Mouse (Mus musculus): ENCODE measurements around the gene Gm20388.

DNA sequence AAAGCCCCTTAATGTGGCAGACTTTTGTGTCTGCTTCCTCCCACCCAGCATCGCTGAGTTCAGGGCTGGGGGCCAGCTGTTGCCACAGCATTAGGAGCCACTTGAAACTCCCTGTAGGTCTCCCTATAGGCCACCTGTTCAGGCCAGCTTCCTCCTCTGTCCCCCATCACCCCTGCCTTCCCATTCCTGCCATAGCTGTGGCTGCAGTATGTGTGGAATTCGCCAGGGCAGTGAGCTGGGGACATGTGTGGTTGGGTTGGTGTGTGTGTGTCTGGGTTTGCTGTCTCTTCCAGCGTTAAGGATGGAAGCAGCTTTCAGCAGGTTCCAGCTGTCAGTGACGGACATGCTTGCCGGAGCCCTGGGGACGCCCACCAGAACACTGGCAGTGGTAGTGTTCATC lies 2125.7 kb downstream of the Gm20388 start:
- TF ChIP-seq CTCF (IDR thresholded peaks at IDR 0.05; ENCODE audit: low read depth) = no peak
- TF ChIP-seq EP300 (optimal IDR thresholded peaks at IDR 0.05) = no peak
